Mouse (Mus musculus) stomach, embryonic 16.5 days (tissue): ENCODE measurements around the gene Zfp36l1. TPM values are rescaled to one million over a fixed set of nuclear protein-coding genes. Genes with fewer than 3 reads are reported as not detected.

Source experiments
- ATAC-seq: fragments of 200-750 bp; cut with Nextera tagmentation; 2 replicates; pipeline ENCODE4 v1.8.0; 2017; ENCODE audit warnings: moderate number of reproducible peaks, moderate TSS enrichment; ENCODE audit not compliant: insufficient read depth, low FRiP score
- H3K27ac ChIP-seq: fragments of 300-500 bp; sonication (generic); 2 replicates; pipeline ENCODE4 v1.5.1; 2014; ENCODE audit warnings: low read length
- H3K27me3 ChIP-seq: fragments of 300-500 bp; sonication (generic); 2 replicates; pipeline ENCODE4 v1.6.1; 2014; ENCODE audit warnings: low read length, control low read depth, mixed read lengths; ENCODE audit not compliant: control insufficient read depth, insufficient read depth
- H3K36me3 ChIP-seq: fragments of 300-500 bp; sonication (generic); 2 replicates; pipeline ENCODE4 v1.6.1; 2014; ENCODE audit warnings: low read length; ENCODE audit not compliant: control insufficient read depth, insufficient read depth
- H3K4me1 ChIP-seq: fragments of 300-500 bp; sonication (generic); 2 replicates; pipeline ENCODE4 v1.6.1; 2014; ENCODE audit warnings: low read length, control low read depth, mixed read lengths; ENCODE audit not compliant: control insufficient read depth, insufficient read depth
- H3K4me2 ChIP-seq: fragments of 300-500 bp; sonication (generic); 2 replicates; pipeline ENCODE4 v1.6.1; 2014; ENCODE audit warnings: low read depth, low read length, mixed read lengths
- H3K4me3 ChIP-seq: fragments of 300-500 bp; sonication (generic); replicated peaks from 2 replicates; pipeline ENCODE4 v1.5.1; 2014; ENCODE audit warnings: mild to moderate bottlenecking, low read length
- H3K9ac ChIP-seq: fragments of 300-500 bp; sonication (generic); 2 replicates; pipeline ENCODE4 v1.6.1; 2014; ENCODE audit warnings: low read length
- H3K9me3 ChIP-seq: fragments of 300-500 bp; sonication (generic); replicated peaks from 2 replicates; pipeline ENCODE4 v1.6.1; 2016; ENCODE audit warnings: low read length, control low read depth; ENCODE audit not compliant: control insufficient read depth
- WGBS: fragments of 180-500 bp; shearing (Covaris S2); extraction: QIAGEN DNeasy Blood & Tissue Kit; methylation state at CpG from one replicate; pipeline ENCODE4 v1.1.7; 2014; 5-methylcytosine and 5-hydroxymethylcytosine counted together
- polyA plus RNA-seq: library from polyadenylated mRNA; unstranded; fragments of >200 nt; fragmentation: Nextera tagmentation; extraction: Ambion mirVana; gene quantifications from 2 replicates; pipeline ENCODE4 v1.2.1, GENCODE M21; 2015

Gene Zfp36l1
- polyA plus RNA-seq, 1 experiment from 2014 or later, result 137 TPM

DNA sequence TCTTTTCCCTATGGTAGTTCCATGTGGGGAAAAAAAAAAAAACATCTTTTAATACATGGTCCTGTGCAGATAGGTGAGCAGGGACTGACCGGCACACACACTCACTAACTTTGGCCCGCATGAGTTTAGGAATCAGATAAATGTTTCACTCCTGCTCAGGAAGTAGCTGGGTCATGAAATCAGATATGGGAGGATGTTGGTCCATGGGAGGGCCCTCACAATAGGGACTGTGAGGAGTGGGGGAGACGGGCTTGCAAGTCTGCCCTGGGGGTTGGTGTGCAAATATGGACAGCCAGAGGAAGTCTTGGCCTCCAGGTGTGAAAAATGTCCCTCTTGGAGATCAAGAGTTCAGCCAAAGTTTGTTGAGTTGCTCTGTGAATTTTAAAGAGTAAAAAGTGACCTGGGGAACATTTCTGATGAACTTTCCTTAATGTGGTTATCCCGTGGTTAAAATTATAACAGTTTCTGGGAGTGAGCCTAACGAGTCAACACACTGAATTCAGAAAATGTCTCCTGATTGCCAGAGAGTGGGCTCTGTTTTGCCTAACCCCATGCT is 53.0 kb downstream of the Zfp36l1 start:
- no peak overlapping the region for H3K4me2 ChIP-seq
- H3K27me3 ChIP-seq, result no peaks in the 10 kb centered on the region
- H3K27ac ChIP-seq, result peak overlapping the region; percentile 13
- H3K9ac ChIP-seq, result no peak overlapping the region
- 57% methylated on average over 5 of the region's 5 CpGs for whole genome bisulfite sequencing
- no peaks in the 10 kb centered on the region for H3K9me3 ChIP-seq
- no peaks in the 10 kb centered on the region for H3K36me3 ChIP-seq
- peaks cover 45% of the 10 kb centered on the region for H3K4me1 ChIP-seq
- H3K4me3 ChIP-seq, result no peak overlapping the region
- no peak for ATAC-seq

Other genes starting within 250 kb of the Zfp36l1 start
- gene Actn1, start 147.4 kb upstream of the Zfp36l1 start, polyA plus RNA-seq, result 51.2 and 52.7 TPM in 2 replicates